Mouse (Mus musculus) MEL (cell line): Measurements from ENCODE around the gene Slc25a19. TPM values are rescaled to one million over a fixed set of nuclear protein-coding genes. Genes with fewer than 3 reads are reported as not detected.

Experiments used
- DNase-seq: peaks from one replicate; pipeline ENCODE4 v3.0.0; 2011; ENCODE audit warnings: low read depth, low spot score
- H3K27ac ChIP-seq: 2 replicates; pipeline ENCODE4 v1.5.1; 2012; ENCODE audit warnings: low read depth, mild to moderate bottlenecking, control low read depth, low read length, moderate library complexity; ENCODE audit not compliant: control insufficient read depth
- H3K27me3 ChIP-seq, 2 experiments: fragments of 150-350 bp in 1 of 2; sonication (generic) in 1 of 2; 2 replicates each; pipeline ENCODE4 v1.6.1; 2012; ENCODE audit warnings: low read length in 2 of 2, mild to moderate bottlenecking in 2 of 2, improper control_type of control experiment in 1 of 2, moderate library complexity in 1 of 2; ENCODE audit not compliant: insufficient read depth in 2 of 2, control insufficient read depth in 1 of 2
- H3K36me3 ChIP-seq, 2 experiments: 2 replicates each; pipeline ENCODE4 v1.6.1; 2012 to 2014; ENCODE audit warnings: low read length in 2 of 2, improper control_type of control experiment in 1 of 2, inconsistent platforms in 1 of 2, mild to moderate bottlenecking in 1 of 2; ENCODE audit not compliant: insufficient read depth in 2 of 2, control insufficient read depth in 1 of 2
- H3K4me1 ChIP-seq, 2 experiments: fragments of 150-350 bp in 1 of 2; sonication (generic) in 1 of 2; 2 replicates each; pipeline ENCODE4 v1.6.1; 2012; ENCODE audit warnings: low read length in 2 of 2, improper control_type of control experiment in 1 of 2, mild to moderate bottlenecking in 1 of 2; ENCODE audit not compliant: insufficient read depth in 2 of 2, control insufficient read depth in 1 of 2
- H3K4me3 ChIP-seq, 2 experiments: fragments of 150-350 bp in 1 of 2; sonication (generic) in 1 of 2; 2 replicates each; pipeline ENCODE4 v1.5.1; 2012; ENCODE audit warnings: low read depth in 2 of 2, low read length in 2 of 2, mild to moderate bottlenecking in 2 of 2, moderate library complexity in 2 of 2, control low read depth in 1 of 2, improper control_type of control experiment in 1 of 2; ENCODE audit not compliant: control insufficient read depth in 1 of 2, insufficient read depth in 1 of 2
- H3K79me2 ChIP-seq: 2 replicates; pipeline ENCODE4 v1.6.1; 2012; ENCODE audit warnings: mild to moderate bottlenecking, low read length, moderate library complexity; ENCODE audit not compliant: control insufficient read depth, poor library complexity, insufficient read depth
- H3K9ac ChIP-seq: 2 replicates; pipeline ENCODE4 v1.6.1; 2012; ENCODE audit warnings: low read depth, mild to moderate bottlenecking, control low read depth, low read length, moderate library complexity; ENCODE audit not compliant: control insufficient read depth, poor library complexity, severe bottlenecking
- H3K9me3 ChIP-seq: fragments of 150-350 bp; sonication (generic); replicated peaks from 2 replicates; pipeline ENCODE4 v1.6.1; 2012; ENCODE audit warnings: mild to moderate bottlenecking, low read length, improper control_type of control experiment, moderate library complexity; ENCODE audit not compliant: insufficient read depth
- BHLHE40 ChIP-seq: IDR thresholded peaks from 2 replicates; pipeline ENCODE4 v1.6.1; 2012; ENCODE audit warnings: low read depth, mild to moderate bottlenecking, inconsistent platforms, low read length, improper control_type of control experiment, borderline replicate concordance
- CHD1 ChIP-seq: IDR thresholded peaks from 2 replicates; pipeline ENCODE4 v1.6.1; 2012; ENCODE audit warnings: low read depth, mild to moderate bottlenecking, inconsistent platforms, low read length, improper control_type of control experiment
- CHD2 ChIP-seq: IDR thresholded peaks from 2 replicates; pipeline ENCODE4 v1.6.1; 2011; ENCODE audit warnings: low read length, improper control_type of control experiment
- CTCF ChIP-seq, 3 experiments: IDR thresholded peaks in 2 of 3; conservative IDR thresholded peaks in 1 of 3; 2 replicates each; pipeline ENCODE4 v1.5.1; 2011 to 2012; ENCODE audit warnings: low read length in 3 of 3, low read depth in 2 of 3, mild to moderate bottlenecking in 2 of 3, improper control_type of control experiment in 1 of 3, inconsistent platforms in 1 of 3, mixed read lengths in 1 of 3, moderate library complexity in 1 of 3; ENCODE audit not compliant: control insufficient read depth in 1 of 3, insufficient read depth in 1 of 3, poor library complexity in 1 of 3, severe bottlenecking in 1 of 3
- E2F4 ChIP-seq: IDR thresholded peaks from 2 replicates; pipeline ENCODE4 v1.6.1; 2011; ENCODE audit warnings: low read depth, low read length, improper control_type of control experiment, borderline replicate concordance
- ELF1 ChIP-seq: IDR thresholded peaks from 2 replicates; pipeline ENCODE4 v1.6.1; 2014; ENCODE audit warnings: low read depth, mild to moderate bottlenecking, inconsistent platforms, low read length, improper control_type of control experiment, moderate library complexity
- EP300 ChIP-seq, 2 experiments: IDR thresholded peaks; 2 replicates each; pipeline ENCODE4 v1.6.1; 2011; ENCODE audit warnings: improper control_type of control experiment in 2 of 2, low read length in 2 of 2, low read depth in 1 of 2, mild to moderate bottlenecking in 1 of 2
- ETS1 ChIP-seq: IDR thresholded peaks from 2 replicates; pipeline ENCODE4 v1.6.1; 2012; ENCODE audit warnings: low read depth, mild to moderate bottlenecking, inconsistent platforms, low read length, improper control_type of control experiment, moderate library complexity
- GABPA ChIP-seq: IDR thresholded peaks from 2 replicates; pipeline ENCODE4 v1.6.1; 2012; ENCODE audit warnings: low read depth, mild to moderate bottlenecking, inconsistent platforms, low read length, improper control_type of control experiment, moderate library complexity
- GATA1 ChIP-seq: IDR thresholded peaks from 2 replicates; pipeline ENCODE4 v1.6.1; 2011; ENCODE audit warnings: low read depth, low read length, improper control_type of control experiment
- HCFC1 ChIP-seq: IDR thresholded peaks from 2 replicates; pipeline ENCODE4 v1.6.1; 2012; ENCODE audit warnings: low read depth, mild to moderate bottlenecking, inconsistent platforms, low read length, improper control_type of control experiment, moderate library complexity
- JUND ChIP-seq: IDR thresholded peaks from 2 replicates; pipeline ENCODE4 v1.6.1; 2011; ENCODE audit warnings: low read depth, mild to moderate bottlenecking, improper control_type of control experiment, low read length
- KAT2A ChIP-seq: conservative IDR thresholded peaks from 2 replicates; pipeline ENCODE4 v1.6.1; 2012; ENCODE audit warnings: low read depth, low read length, improper control_type of control experiment, inconsistent platforms
- MAX ChIP-seq: IDR thresholded peaks from 2 replicates; pipeline ENCODE4 v1.6.1; 2011; ENCODE audit warnings: low read length, improper control_type of control experiment
- MEF2A ChIP-seq: IDR thresholded peaks from 2 replicates; pipeline ENCODE4 v1.6.1; 2014; ENCODE audit warnings: low read depth, mild to moderate bottlenecking, inconsistent platforms, low read length, improper control_type of control experiment; ENCODE audit not compliant: poor library complexity, insufficient replicate concordance, severe bottlenecking; ENCODE audit errors: extremely low read depth
- MXI1 ChIP-seq: IDR thresholded peaks from 2 replicates; pipeline ENCODE4 v1.6.1; 2011; ENCODE audit warnings: mild to moderate bottlenecking, low read depth, low read length, improper control_type of control experiment
- MYB ChIP-seq: IDR thresholded peaks from 2 replicates; pipeline ENCODE4 v1.6.1; 2011; ENCODE audit warnings: mild to moderate bottlenecking, low read depth, low read length, improper control_type of control experiment
- MYC ChIP-seq: IDR thresholded peaks from 2 replicates; pipeline ENCODE4 v1.6.1; 2011; ENCODE audit warnings: low read depth, mild to moderate bottlenecking, low read length, improper control_type of control experiment, moderate library complexity
- NELFE ChIP-seq: IDR thresholded peaks from 2 replicates; pipeline ENCODE4 v1.6.1; 2011; ENCODE audit warnings: low read depth, low read length, improper control_type of control experiment
- NRF1 ChIP-seq: IDR thresholded peaks from 2 replicates; pipeline ENCODE4 v1.6.1; 2014; ENCODE audit warnings: low read depth, mild to moderate bottlenecking, inconsistent platforms, low read length, improper control_type of control experiment, moderate library complexity; ENCODE audit not compliant: poor library complexity, insufficient read depth, severe bottlenecking
- POLR2A ChIP-seq, 2 experiments: IDR thresholded peaks; 2 replicates each; pipeline ENCODE4 v1.6.1; 2011 to 2012; ENCODE audit warnings: low read length in 2 of 2, mild to moderate bottlenecking in 2 of 2, control low read depth in 1 of 2, improper control_type of control experiment in 1 of 2, low read depth in 1 of 2, moderate library complexity in 1 of 2; ENCODE audit not compliant: control insufficient read depth in 1 of 2, insufficient read depth in 1 of 2, poor library complexity in 1 of 2
- POLR2AphosphoS2 ChIP-seq: IDR thresholded peaks from 2 replicates; pipeline ENCODE4 v1.6.1; 2011; ENCODE audit warnings: low read length, improper control_type of control experiment
- POLR2AphosphoS5 ChIP-seq: IDR thresholded peaks from 2 replicates; pipeline ENCODE4 v1.6.1; 2012; ENCODE audit warnings: low read depth, borderline replicate concordance, mild to moderate bottlenecking, inconsistent platforms, low read length, moderate library complexity, mixed read lengths
- RAD21 ChIP-seq: IDR thresholded peaks from 2 replicates; pipeline ENCODE4 v1.6.1; 2011; ENCODE audit warnings: mild to moderate bottlenecking, low read depth, low read length, improper control_type of control experiment
- RCOR1 ChIP-seq: IDR thresholded peaks from 2 replicates; pipeline ENCODE4 v1.6.1; 2012; ENCODE audit warnings: low read depth, mild to moderate bottlenecking, inconsistent platforms, low read length, improper control_type of control experiment
- SIN3A ChIP-seq: IDR thresholded peaks from 2 replicates; pipeline ENCODE4 v1.6.1; 2012; ENCODE audit warnings: low read length, improper control_type of control experiment, inconsistent platforms
- SMC3 ChIP-seq: IDR thresholded peaks from 2 replicates; pipeline ENCODE4 v1.6.1; 2011; ENCODE audit warnings: low read depth, low read length, improper control_type of control experiment
- TBP ChIP-seq: IDR thresholded peaks from 2 replicates; pipeline ENCODE4 v1.8.0; 2011; ENCODE audit warnings: low read depth, low read length, improper control_type of control experiment
- TCF12 ChIP-seq: IDR thresholded peaks from 2 replicates; pipeline ENCODE4 v1.6.1; 2014; ENCODE audit warnings: low read depth, mild to moderate bottlenecking, inconsistent platforms, low read length, improper control_type of control experiment, moderate library complexity
- UBTF ChIP-seq: IDR thresholded peaks from 2 replicates; pipeline ENCODE4 v1.6.1; 2012; ENCODE audit warnings: low read depth, mild to moderate bottlenecking, inconsistent platforms, low read length, improper control_type of control experiment, moderate library complexity, borderline replicate concordance; ENCODE audit not compliant: insufficient read depth
- USF1 ChIP-seq: IDR thresholded peaks from 2 replicates; pipeline ENCODE4 v1.6.1; 2014; ENCODE audit warnings: low read depth, mild to moderate bottlenecking, inconsistent platforms, low read length, improper control_type of control experiment, moderate library complexity
- USF2 ChIP-seq, 2 experiments: IDR thresholded peaks; 2 replicates each; pipeline ENCODE4 v1.6.1; 2011 to 2012; ENCODE audit warnings: improper control_type of control experiment in 2 of 2, low read length in 2 of 2, borderline replicate concordance in 1 of 2, inconsistent platforms in 1 of 2, low read depth in 1 of 2, mild to moderate bottlenecking in 1 of 2; ENCODE audit not compliant: insufficient read depth in 1 of 2
- ZKSCAN1 ChIP-seq: IDR thresholded peaks from 2 replicates; pipeline ENCODE4 v1.6.1; 2012; ENCODE audit warnings: low read depth, mild to moderate bottlenecking, inconsistent platforms, low read length, improper control_type of control experiment, moderate library complexity
- ZMIZ1 ChIP-seq: IDR thresholded peaks from 2 replicates; pipeline ENCODE4 v1.6.1; 2012; ENCODE audit warnings: low read depth, mild to moderate bottlenecking, inconsistent platforms, low read length, improper control_type of control experiment, moderate library complexity
- ZNF384 ChIP-seq: IDR thresholded peaks from 2 replicates; pipeline ENCODE4 v1.6.1; 2012; ENCODE audit warnings: low read depth, mild to moderate bottlenecking, inconsistent platforms, low read length, improper control_type of control experiment
- polyA plus RNA-seq, 2 experiments: library from polyadenylated mRNA; stranded (reverse) in 1 of 2; unstranded in 1 of 2; fragments of >175 nt in 1 of 2; fragments of >200 nt in 1 of 2; gene quantifications; 2 replicates each; pipeline versions ENCODE4 v1.2.1 to v1.2.4; 2012; ENCODE audit warnings: low replicate concordance in 2 of 2, low read depth in 1 of 2; ENCODE audit not compliant: insufficient read length in 2 of 2, insufficient read depth in 1 of 2, missing spikeins in 1 of 2
- total RNA-seq: library from RNA; depleted of rRNA; stranded (reverse); fragments of 300-350 nt; gene quantifications from 2 replicates; pipeline ENCODE4 v1.2.3, GENCODE M21; 2012; rRNA removed

Gene Slc25a19
- total RNA-seq (30.0 and 35.3 TPM in 2 replicates), polyA plus RNA-seq (10 to 100 TPM in 1 of 2 experiments, not detected in 1; 43.1 TPM)

GRCm38 (mm10) chr11:115627705-115628464 lies at the start of gene Slc25a19:
Gene Slc25a19, minus strand, starts transcription at chr11:115628295.
- Histone ChIP-seq H3K4me3 (peak within 1 kb of the TSS; percentile 82), H3K27ac (peak within 1 kb of the TSS; percentile 83), H3K9ac (peak within 1 kb of the TSS; percentile 75), H3K36me3 (peaks cover 4 to 9% of the 10 kb centered on the region in 2 experiments), H3K27me3 (no peaks in the 10 kb centered on the region), H3K4me1 (peaks cover 6 to 29% of the 10 kb centered on the region in 2 experiments), H3K9me3 (no peaks in the 10 kb centered on the region), H3K79me2 (peaks cover 21% of the 10 kb centered on the region)
- peak; percentile 100 for DNase-seq
- TF ChIP-seq HCFC1 (peak; percentile 100), ELF1 (peak; percentile 97), POLR2AphosphoS5 (no peak), TBP (peak; percentile 92), ZNF384 (peak; percentile 72; the same call in 1 of the 2 replicates), GATA1 (0 out of 2 replicates have a peak, but pooled peaks have one; percentile 8), MEF2A (no peak), CHD2 (peak; percentile 75), ZMIZ1 (peak; percentile 86), ZKSCAN1 (no peak), RAD21 (no peak), POLR2A (IDR thresholded peaks at IDR 0.05; ENCODE audit: control insufficient read depth in 1 of 2, insufficient read depth in 1 of 2, low read depth in 1 of 2, low read length in 2 of 2, poor library complexity in 1 of 2) (peak; percentile 95 to 97), ETS1 (peak; percentile 56; the same call in 1 of the 2 replicates), USF2 (IDR thresholded peaks at IDR 0.05; ENCODE audit: borderline replicate concordance in 1 of 2, insufficient read depth in 1 of 2, low read depth in 1 of 2, low read length in 2 of 2) (no peak), USF1 (peak; percentile 61; the same call in 1 of the 2 replicates), EP300 (IDR thresholded peaks at IDR 0.05; ENCODE audit: low read depth in 1 of 2, low read length in 2 of 2) (peak in 1 of 2 experiments; percentile 19; a peak in 1 of 4 replicates), KAT2A (peak; percentile 99), POLR2AphosphoS2 (peak; percentile 89), SIN3A (peak; percentile 97), UBTF (no peak), CHD1 (no peak), SMC3 (no peak), RCOR1 (no peak), MXI1 (peak; percentile 85), MAX (peak; percentile 47; the same call in 1 of the 2 replicates), E2F4 (peak; percentile 91), CTCF (IDR thresholded peaks at IDR 0.05 in 2 of 3, conservative IDR thresholded peaks at IDR 0.05 in 1 of 3; ENCODE audit: control insufficient read depth in 1 of 3, insufficient read depth in 1 of 3, low read depth in 2 of 3, low read length in 3 of 3, poor library complexity in 1 of 3, severe bottlenecking in 1 of 3) (no peak), JUND (no peak), MYC (peak; percentile 77), TCF12 (peak; percentile 73), BHLHE40 (no peak), MYB (no peak), GABPA (no peak), NRF1 (peak; percentile 77), NELFE (peak; percentile 84)
